Mouse (Mus musculus) spleen, adult 12 weeks (tissue): ENCODE data around the gene Arl2bp.

Experiments
- DNase-seq: peaks from one replicate; pipeline ENCODE4 v3.0.0; 2022; ENCODE audit warnings: low spot score

Arl2bp gene

DNA sequence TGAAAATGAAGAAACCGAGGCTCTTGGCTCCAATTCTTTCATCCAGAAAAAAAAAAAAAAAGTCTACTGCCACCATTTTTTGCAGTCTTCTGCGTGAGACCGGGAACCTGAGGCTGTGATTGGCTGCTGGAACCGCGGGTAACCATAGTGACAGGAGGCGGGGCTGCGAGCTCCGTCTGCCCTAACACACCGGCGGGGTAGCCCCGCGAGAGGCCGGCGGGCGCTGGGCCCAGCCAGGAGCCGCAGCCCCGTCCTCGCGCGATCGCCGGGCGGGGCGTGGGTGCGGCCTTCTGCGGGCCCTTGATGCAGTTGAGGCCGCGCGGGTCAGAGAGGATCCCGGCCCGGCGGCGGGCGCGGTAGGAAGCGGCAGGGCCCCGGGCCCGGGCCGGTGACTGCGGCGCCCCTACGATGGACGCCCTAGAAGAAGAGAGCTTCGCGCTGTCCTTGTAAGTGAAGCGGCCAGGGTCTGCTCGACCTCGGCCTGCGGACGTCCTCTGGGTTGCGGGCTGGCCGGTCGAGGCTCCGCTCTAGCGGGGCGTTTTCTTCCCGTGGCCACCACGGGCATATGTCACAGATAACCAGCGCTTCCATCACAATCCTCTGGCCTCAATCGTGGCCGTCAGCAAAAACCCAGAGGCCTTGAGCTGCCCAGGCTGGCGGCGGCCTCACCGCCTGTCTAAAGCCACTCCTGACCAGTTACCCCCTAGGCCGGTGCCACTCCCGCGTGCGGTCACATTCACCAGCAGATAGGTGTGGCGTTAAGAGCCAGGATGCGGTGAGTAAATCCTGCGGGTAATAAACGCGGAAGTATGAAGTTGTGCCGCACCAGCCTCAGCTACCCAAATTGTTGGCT is at the start of gene Arl2bp:
Gene Arl2bp (plus strand): TSS at position 145 of the 853 bp plus-strand sequence.
- peak; percentile 87 for DNase-seq

DNA sequence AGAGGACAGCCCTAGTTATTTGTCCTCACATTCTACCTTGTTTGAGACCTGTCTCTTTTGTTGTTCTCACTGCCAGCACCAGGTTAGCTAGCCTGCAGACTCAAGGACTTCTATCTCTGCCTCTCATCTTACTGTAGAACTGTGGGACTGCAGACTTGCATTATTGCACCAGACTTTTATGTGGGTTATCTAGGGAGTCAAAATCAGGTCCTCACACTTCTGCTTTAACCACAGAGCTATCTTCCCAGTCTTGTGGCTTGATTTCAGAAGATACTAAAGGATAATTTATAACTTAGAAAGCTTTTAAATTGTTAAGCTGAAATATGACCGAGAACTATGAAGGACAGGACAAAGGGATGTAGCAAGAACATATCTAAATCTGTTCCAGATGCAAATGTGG is 41.5 kb upstream of the Arl2bp start:
- DNase-seq: no peak

DNA sequence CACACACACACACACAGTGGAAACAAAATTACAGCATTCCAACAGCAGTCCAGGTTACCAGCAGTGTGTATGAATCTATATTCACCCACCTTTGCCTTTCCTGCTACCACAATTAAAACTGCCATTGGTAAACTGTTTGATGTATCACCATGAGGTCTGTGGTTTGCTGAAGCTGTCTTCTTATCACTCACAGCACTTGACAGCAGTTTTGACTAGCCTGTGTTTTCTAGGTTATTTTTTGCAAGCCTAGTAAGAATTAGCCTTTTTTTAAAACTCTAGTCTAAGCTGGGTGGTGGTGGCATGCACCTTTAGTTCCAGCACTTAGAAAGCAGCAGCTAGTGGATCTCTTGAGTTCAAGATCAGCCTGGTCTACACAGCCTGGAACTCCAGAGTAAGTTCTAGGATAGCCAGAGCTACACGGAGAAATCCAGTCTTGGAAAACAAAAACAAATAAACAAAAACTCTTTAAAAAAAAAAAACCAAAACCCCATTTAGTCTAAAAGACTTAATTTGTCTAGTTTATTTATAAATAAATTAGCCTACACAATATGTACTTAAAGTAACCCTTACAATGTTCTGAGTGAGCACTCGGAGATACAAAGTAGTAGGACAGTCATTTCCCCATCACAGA is 32.7 kb upstream of the Arl2bp start:
- DNase-seq: no peak

DNA sequence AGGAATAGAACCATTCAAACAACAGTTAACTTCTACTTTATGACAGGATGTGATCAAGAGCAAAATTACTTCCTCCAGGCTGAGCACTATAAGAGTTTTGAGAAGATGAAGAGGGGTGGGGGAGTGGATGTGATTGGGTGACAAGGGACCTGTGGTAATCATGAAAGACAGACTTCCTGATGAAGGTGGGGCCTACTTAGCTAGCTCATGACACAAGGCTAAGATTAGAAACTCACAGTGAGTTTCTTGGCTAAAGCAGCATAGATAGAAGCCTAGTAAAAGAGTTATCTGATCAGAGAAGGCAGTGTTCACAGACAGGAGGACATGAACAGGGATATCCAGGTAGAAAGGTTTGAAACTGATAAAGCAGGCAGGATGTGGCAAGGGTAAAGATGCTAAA is 32.2 kb upstream of the Arl2bp start:
- DNase-seq: peak; percentile 4

DNA sequence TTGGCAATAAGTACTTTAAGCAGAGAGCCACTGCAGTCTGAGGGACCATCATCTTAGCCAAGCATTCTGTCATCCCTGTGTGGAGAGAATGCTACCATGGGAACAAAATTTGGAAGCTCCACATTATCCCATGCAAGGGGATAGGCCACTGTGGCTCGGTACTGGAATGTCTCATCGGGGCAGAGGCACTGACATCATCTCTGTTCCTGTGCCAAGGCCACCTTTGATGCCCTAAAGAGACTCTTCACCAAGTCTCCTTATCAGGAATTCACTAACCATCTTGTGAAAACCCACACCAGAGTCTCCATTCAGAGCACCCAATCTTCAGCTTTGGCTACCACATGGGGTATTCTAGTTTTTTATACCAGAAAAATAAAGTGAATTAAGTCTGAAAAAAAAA is 25.2 kb upstream of the Arl2bp start:
- no peak for DNase-seq

- no peak for DNase-seq
Observed at GRCm38 (mm10) chr8:94641938-94642337, 24.5 kb upstream of the Arl2bp start.

DNA sequence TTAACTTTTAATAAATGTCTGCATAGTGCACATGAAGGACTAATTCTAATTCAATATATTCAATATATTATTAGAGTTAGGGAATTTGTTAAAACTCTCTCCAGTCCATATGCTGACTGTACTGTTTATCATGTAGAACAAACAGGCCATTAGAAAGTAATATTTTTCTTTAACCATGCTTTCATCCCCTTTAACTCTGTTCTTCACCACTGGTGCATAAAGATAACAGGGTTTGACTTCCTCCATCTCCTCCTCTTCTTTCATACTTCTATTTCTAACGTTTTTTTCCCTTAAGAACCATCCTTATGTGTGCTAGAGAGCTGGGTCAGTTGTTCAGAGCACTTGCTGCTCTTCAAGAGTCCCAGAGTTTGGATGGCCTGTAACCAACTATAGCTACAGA is 21.2 kb upstream of the Arl2bp start:
- no peak for DNase-seq

- DNase-seq: no peak
Observed at GRCm38 (mm10) chr8:94646165-94646564, 20.2 kb upstream of the Arl2bp start.

GRCm38 (mm10) chr8:94649496-94649895 is 16.9 kb upstream of the Arl2bp start:
- no peak for DNase-seq

- no peak for DNase-seq
Observed at GRCm38 (mm10) chr8:94652951-94653350, 13.4 kb upstream of the Arl2bp start.

GRCm38 (mm10) chr8:94654994-94655393 is 11.4 kb upstream of the Arl2bp start:
- DNase-seq: no peak

GRCm38 (mm10) chr8:94658031-94658430 is 8.4 kb upstream of the Arl2bp start:
- no peak for DNase-seq

GRCm38 (mm10) chr8:94660418-94660817 is 6.0 kb upstream of the Arl2bp start:
- DNase-seq: no peak

DNA sequence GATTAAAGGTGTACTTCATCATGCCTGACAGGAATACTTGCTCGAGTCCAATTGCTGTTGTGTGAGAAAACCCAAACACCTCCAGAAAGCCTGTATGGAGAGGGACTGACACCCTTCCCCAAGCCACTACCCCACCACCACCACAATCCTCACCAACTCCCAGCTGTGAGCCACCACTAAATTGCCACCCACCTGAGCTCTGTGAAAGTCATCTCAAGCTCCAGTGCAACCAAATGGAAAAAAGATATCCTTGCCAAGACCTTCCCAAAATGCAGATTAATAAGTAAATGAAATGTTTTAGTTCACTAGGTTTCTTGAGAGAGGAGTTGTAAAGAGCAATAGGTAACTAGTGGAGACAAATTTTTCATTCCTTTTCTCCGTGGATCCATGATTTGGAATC is 1.7 kb upstream of the Arl2bp start:
- DNase-seq: no peak

- DNase-seq: no peak
Observed at GRCm38 (mm10) chr8:94674384-94674783, 8.0 kb downstream of the Arl2bp start.

GRCm38 (mm10) chr8:94675923-94676322 is 9.5 kb downstream of the Arl2bp start:
- no peak for DNase-seq

GRCm38 (mm10) chr8:94678582-94678981 is 12.2 kb downstream of the Arl2bp start:
- no peak for DNase-seq

GRCm38 (mm10) chr8:94680414-94680813 is 14.0 kb downstream of the Arl2bp start:
- no peak for DNase-seq

GRCm38 (mm10) chr8:94682732-94683524 is 16.5 kb downstream of the Arl2bp start:
- DNase-seq: no peak

- no peak for DNase-seq
Observed at GRCm38 (mm10) chr8:94684287-94684686, 17.9 kb downstream of the Arl2bp start.

GRCm38 (mm10) chr8:94685953-94686352 is 19.6 kb downstream of the Arl2bp start:
- DNase-seq: no peak

DNA sequence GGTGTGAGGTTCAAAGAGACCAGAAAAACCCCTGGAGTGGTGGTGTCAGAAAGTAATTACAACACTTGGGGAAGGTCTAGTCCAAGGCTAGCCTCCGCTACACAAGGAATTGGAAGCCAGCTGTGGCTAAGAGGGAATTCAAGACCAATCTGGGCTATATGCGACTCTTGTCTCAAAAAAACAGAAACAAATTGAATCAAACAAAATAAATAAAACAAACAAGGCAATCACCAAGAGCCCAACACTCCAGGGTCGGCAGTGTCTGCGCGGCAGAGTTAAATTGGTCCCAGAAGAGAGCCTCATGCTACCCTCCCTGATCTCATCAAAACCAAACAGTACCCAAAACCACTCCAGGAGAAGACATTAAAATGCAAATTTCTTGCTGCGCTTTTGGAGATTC is 28.3 kb downstream of the Arl2bp start:
- no peak for DNase-seq
